Mouse (Mus musculus): Measurements from ENCODE around the gene Wfikkn1.
A peak's percentile ranks its signal among the peaks of the same experiment; 100 is the strongest.
"Not testable (repeated sequence)": the region's sequence is repeated elsewhere in the genome, so short reads cannot be mapped to it uniquely, and the experiment has no call there.

Wfikkn1 gene

GRCm38 (mm10) chr17:25883824-25884223 is 3.2 kb upstream of the Wfikkn1 start:
- peak; percentile 33 to 38 for DNase-seq

GRCm38 (mm10) chr17:25883268-25883667 is 2.6 kb upstream of the Wfikkn1 start:
- no peak for DNase-seq

GRCm38 (mm10) chr17:25882306-25882705 is 1.6 kb upstream of the Wfikkn1 start:
- peak in 1 of 2 experiments; percentile 36 for DNase-seq

- DNase-seq = no peak
Observed at GRCm38 (mm10) chr17:25881691-25882090, 1.0 kb upstream of the Wfikkn1 start.

GRCm38 (mm10) chr17:25880913-25881641 is 419 bp upstream of the Wfikkn1 start:
- DNase-seq = peak in 1 of 2 experiments; percentile 49

- DNase-seq = peak in 1 of 2 experiments; percentile 44
Observed at GRCm38 (mm10) chr17:25879750-25880149, 908 bp downstream of the Wfikkn1 start.

DNA sequence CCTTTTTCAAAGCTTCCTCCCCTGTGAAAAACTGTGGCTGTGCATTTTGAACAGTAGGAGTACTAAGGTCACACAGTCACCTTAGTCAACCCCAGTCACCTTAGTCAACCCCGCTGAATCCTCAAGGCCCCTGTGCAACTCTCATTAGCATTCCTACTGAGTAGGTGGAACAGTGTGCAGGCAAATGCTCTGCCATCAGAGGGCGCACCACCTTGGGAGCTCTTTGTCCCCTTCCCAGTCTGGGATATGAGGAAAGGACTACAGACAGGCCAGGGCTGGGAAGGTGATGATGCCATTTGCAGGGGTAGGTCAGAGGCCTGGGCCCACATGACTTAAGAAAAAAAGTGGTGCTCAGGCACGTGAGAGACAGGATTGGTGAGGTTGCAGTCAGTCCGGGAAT is 1.4 kb downstream of the Wfikkn1 start:
- DNase-seq = peak; percentile 66 to 69

DNA sequence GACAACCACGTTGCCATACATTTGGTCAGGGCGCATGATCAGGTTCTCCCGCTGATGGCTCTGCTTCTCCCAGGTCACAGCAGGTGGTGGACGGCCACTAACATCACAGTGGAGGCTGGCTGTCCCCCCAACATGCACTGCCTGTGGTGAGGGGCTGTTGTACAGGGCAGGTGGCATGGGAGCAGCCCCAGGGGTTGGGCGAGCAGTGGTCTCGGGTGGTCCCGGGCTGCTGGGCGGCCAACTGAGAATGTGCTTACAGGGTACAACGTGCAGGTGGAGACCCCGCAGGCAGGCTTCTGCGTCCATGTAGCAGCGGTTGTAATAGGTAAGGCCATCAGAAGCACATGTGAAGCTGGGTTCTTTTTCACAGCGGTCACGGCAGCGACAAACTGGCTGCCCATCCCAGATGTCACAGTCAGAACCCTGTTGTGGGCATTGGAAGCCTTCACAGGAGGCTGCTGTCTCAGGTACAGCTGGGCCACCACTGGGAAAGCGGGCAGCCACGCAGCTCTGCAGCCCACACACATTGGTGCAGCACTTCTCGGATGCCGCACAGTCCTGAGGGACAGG is 2.0 kb downstream of the Wfikkn1 start:
- peak; percentile 39 to 47 for DNase-seq

DNA sequence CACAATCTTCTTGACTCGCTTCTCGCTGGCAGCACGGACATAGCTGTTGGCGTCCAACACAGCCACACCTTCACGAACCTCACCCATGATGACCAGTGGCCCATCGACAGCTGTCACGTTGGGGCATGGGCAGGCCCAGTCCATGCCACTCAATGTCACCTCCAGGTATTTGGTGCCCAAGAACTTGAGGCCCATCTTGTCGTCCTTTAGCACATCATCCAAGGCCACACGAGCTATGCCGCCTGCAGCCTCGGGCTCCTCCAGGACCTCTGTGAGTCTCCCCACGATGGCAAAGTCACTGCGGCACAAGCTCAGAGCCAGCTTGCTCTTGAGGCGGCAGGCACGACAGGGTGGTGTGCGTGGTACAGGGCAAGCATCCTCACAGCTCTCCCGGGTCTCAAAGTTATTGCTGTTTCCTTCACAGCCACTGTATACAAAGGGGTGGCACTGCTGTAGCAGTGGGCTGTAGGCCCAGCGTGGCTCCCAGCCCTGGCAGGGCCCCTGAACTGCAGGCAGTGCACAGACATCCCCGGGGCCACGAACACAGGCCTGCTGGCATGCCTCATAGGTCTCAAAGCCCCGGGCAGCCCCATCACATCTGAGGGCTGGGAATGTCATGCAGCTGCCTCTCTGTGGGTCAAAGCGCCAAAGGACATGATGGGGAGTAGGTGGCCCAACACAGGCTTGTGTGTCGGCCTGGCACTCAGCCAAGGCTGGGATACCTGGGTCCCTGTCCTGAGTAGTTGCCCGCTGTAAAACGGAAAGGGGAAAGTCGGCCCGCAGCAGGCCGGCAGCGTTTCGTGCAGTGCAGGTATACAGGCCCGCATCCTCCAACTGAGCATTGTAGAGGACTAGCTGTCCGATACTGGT is 2.7 kb downstream of the Wfikkn1 start:
- DNase-seq = peak in 1 of 2 experiments; percentile 40

GRCm38 (mm10) chr17:25877025-25877424 is 3.6 kb downstream of the Wfikkn1 start:
- DNase-seq = peak in 1 of 2 experiments; percentile 26

GRCm38 (mm10) chr17:25876347-25876915 is 4.2 kb downstream of the Wfikkn1 start:
- peak; percentile 34 to 45 for DNase-seq

- DNase-seq = peak; percentile 96
Observed at GRCm38 (mm10) chr17:25875171-25876136, 5.2 kb downstream of the Wfikkn1 start.

DNA sequence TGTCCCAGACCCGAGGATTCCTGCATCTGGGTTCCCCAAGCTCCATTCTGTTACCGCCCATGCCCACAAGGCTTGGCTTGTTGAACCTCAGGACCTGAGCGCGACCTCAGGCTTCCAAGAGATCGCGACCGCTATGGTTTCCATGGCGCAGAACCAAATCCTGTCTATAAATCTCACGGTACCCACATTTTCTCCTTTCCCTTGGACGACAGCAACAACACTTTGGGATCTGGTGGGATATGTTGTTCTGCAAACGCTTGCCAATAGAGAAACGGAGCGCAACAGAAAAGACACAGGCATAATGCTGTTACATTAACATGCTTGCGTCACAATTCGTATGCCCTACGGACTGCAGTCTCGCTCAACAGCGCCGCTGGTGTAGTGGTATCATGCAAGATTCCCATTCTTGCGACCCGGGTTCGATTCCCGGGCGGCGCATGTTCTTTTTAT is 5.9 kb downstream of the Wfikkn1 start, which contains the start of gene Mettl26:
Gene Mettl26, plus strand, starts transcription at position 354 of the 450 bp plus-strand sequence.
- peak; percentile 97 to 98 for DNase-seq

DNA sequence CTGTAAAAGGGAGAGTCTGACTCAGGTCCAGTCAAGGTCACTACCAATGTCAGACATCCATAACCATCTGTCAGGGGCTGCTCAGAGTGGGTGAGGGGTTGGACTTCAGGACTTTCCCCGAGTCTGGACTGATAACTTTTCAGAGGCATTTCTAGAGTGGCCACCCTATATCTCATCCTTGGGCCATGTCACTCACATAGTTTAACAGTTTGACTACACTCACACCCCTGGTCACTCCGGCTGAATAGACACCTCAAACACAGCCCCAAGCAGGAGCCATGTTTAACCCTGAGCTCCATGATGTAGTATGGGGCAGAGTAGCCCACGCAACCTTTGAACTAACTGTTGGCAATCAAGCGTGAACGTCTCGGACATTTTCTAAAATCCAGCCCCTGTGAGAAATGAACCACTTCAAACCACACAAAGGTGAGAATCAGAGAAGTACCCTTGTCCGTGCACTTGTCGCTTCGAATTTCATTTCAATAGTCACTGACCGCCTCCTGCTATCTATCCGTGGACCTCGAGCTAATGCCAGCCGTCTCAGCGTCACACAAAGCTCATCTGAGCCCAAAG is 6.4 kb downstream of the Wfikkn1 start:
- DNase-seq = no peak

DNA sequence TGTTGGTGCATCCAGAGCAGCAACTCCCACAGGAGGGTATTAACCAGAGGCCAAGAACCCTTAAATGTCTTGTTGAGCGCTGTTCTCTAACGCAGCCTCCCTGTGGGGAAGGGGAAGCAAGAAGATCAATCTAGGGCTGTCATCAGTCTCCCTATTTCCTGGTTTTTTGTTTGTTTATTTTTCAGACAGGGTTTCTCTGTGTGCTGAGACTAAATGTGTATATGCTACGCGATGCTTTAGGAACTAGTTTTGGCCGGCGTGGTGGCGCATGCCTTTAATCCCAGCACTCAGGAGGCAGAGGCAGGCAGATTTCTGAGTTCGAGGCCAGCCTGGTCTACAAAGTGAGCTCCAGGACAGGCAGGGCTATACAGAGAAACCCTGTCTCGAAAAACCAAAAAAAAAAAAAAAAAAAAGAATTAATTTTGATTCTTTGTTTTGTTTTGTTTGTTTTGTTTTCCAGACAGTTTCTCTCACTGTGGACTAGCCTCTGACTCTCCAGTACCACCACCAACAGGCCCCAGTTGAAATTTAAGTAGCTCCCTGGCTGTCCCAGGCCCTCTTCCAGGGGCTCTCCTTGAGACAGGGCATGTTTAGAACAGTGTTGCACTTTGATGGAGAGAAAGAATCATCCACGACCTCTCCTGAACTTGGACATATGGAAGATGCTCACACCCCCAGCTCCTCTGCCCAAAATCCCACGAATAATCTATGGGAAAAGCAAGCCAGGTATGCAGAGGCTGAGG is 7.1 kb downstream of the Wfikkn1 start:
- DNase-seq = no peak

DNA sequence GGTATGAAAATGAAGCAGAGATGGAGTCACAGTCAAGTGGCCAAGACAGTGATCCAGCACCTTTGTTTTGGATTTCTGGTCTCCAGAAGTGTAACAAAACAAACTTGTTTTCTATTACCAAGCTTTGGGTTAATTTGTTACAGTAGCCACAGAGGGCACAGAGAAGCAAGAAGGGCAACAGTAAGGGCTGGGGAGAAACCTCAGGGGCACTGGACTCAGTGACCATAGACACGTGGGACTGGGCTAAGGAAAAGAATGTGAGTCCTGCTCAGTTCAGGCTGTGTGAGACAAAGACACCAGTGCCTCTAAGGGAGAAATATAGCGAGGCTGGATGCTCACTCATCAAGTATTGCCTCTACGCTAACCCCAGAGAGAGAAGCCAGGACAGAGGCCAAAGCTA is 8.0 kb downstream of the Wfikkn1 start:
- DNase-seq = no peak

DNA sequence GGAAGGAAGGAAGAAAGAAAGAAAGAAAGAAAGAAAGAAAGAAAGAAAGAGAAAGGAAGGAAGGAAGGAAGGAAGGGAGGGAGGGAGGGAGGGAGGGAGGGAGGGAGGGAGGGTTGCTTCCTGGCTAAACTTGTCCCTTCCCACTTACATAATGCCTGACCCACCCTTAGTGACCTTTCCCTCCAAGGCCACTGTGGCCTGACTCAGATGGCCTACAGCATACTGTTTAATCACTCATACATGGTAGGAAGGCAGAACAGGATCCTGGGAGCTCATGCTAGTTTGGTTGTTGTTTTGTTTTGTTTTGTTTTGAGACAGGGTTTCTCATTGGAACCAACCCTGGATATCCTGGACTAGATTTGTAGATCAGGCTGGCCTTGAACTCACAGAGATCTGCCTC is 9.1 kb downstream of the Wfikkn1 start:
- DNase-seq = not testable (repeated sequence)

GRCm38 (mm10) chr17:25869954-25870353 is 10.7 kb downstream of the Wfikkn1 start:
- DNase-seq = no peak

DNA sequence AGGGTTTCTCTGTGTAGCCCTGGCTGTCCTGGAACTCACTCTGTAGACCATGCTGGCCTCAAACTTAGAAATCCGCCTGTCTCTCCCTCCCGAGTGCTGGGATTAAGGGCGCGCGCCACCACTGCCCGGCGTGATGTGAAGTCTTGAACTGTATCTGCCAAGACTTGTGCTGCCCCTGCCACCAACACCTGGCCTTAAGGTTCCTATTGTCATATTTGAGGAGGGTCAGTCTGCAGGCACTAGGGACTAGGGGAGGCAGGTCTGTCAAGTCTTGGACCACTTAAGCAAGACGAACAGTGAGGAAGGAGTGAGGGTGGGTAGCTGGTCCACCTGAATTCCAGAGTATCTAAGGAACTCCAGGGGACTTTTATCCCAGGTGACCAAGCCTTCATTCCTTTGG is 11.2 kb downstream of the Wfikkn1 start:
- no peak for DNase-seq

- peak; percentile 89 for DNase-seq
Observed at GRCm38 (mm10) chr17:25868601-25869191, 12.0 kb downstream of the Wfikkn1 start, which contains the start of gene Mcrip2. Mcrip2 (minus strand) TSS chr17:25868764.

All from cerebellum, postnatal 10 days (tissue).